Mouse (Mus musculus) erythroblast, embryonic 14.5 days (primary cell): ENCODE results near the gene Echs1. TPM values are rescaled to one million over a fixed set of nuclear protein-coding genes. Genes with fewer than 3 reads are reported as not detected.
"Not testable (repeated sequence)": the region's sequence is repeated elsewhere in the genome, so short reads cannot be mapped to it uniquely, and the experiment has no call there.

Experiments used
- H3K27me3 ChIP-seq: 2 replicates; pipeline ENCODE4 v1.6.1; 2012; ENCODE audit warnings: inconsistent platforms; ENCODE audit not compliant: control insufficient read depth
- H3K36me3 ChIP-seq: 2 replicates; pipeline ENCODE4 v1.6.1; 2012; ENCODE audit warnings: mild to moderate bottlenecking, inconsistent platforms; ENCODE audit not compliant: control insufficient read depth
- H3K4me1 ChIP-seq: 2 replicates; pipeline ENCODE4 v1.6.1; 2012; ENCODE audit warnings: inconsistent platforms; ENCODE audit not compliant: control insufficient read depth
- H3K4me3 ChIP-seq: replicated peaks from 2 replicates; pipeline ENCODE3; 2012; ENCODE audit warnings: moderate library complexity, mild to moderate bottlenecking, inconsistent platforms
- H3K9me3 ChIP-seq: 2 replicates; pipeline ENCODE4 v1.6.1; 2012; ENCODE audit warnings: low read length, inconsistent platforms, mixed read lengths; ENCODE audit not compliant: control insufficient read depth
- GATA1 ChIP-seq: IDR thresholded peaks from 2 replicates; pipeline ENCODE4 v1.6.1; 2012; ENCODE audit warnings: low read length, inconsistent platforms, mixed read lengths
- TAL1 ChIP-seq: IDR thresholded peaks from 3 replicates; pipeline ENCODE4 v1.6.1; 2012; ENCODE audit warnings: low read length, inconsistent platforms, mixed read lengths
- polyA plus RNA-seq: library from polyadenylated mRNA; stranded (reverse); fragments of >175 nt; gene quantifications from 2 replicates; pipeline ENCODE4 v1.2.3, GENCODE M21; 2012

Gene Echs1
- polyA plus RNA-seq, 1 experiment = 0.14 TPM

- H3K4me3 ChIP-seq = peak within 1 kb of the TSS; percentile 86
Observed at GRCm38 (mm10) chr7:140137135-140138020, 21.1 kb upstream of the Echs1 start, which contains the start of gene Mtg1. Mtg1 (plus strand) TSS chr7:140137564.

GRCm38 (mm10) chr7:140135106-140135770, 19.0 kb upstream of the Echs1 start:
- TF ChIP-seq TAL1 = no peak
- no peak for TF ChIP-seq GATA1
- Histone ChIP-seq H3K4me1 (peaks cover 13% of the 10 kb centered on the region), H3K9me3 (no peaks in the 10 kb centered on the region), H3K36me3 (no peaks in the 10 kb centered on the region), H3K27me3 (no peaks in the 10 kb centered on the region), H3K4me3 (no peak overlapping the region)

More at GRCm38 (mm10) chr7:140137135-140138020, 21.1 kb upstream of the Echs1 start, which contains the start of gene Mtg1:
- Histone ChIP-seq H3K9me3 (no peaks in the 10 kb centered on the region), H3K27me3 (no peaks in the 10 kb centered on the region), H3K4me1 (peaks cover 13% of the 10 kb centered on the region), H3K36me3 (no peaks in the 10 kb centered on the region)
- TF ChIP-seq TAL1 (no peak), GATA1 (no peak)

GRCm38 (mm10) chr7:140134033-140134432, 17.8 kb upstream of the Echs1 start:
- H3K36me3 ChIP-seq, H3K27me3 ChIP-seq, H3K4me3 ChIP-seq, H3K9me3 ChIP-seq: not testable (repeated sequence)
- H3K4me1 ChIP-seq = peaks cover 13% of the 10 kb centered on the region

GRCm38 (mm10) chr7:140132184-140132583, 15.9 kb upstream of the Echs1 start:
- not testable (repeated sequence) for H3K4me3 ChIP-seq, H3K36me3 ChIP-seq, H3K4me1 ChIP-seq, H3K9me3 ChIP-seq, H3K27me3 ChIP-seq

- Histone ChIP-seq H3K36me3 (no peaks in the 10 kb centered on the region; the same call in 1 of the 2 replicates), H3K27me3 (no peaks in the 10 kb centered on the region), H3K4me3 (no peak overlapping the region)
Observed at GRCm38 (mm10) chr7:140127911-140128310, 11.6 kb upstream of the Echs1 start.

GRCm38 (mm10) chr7:140126934-140127333, 10.7 kb upstream of the Echs1 start:
- Histone ChIP-seq H3K36me3 (no peaks in the 10 kb centered on the region; the same call in 1 of the 2 replicates), H3K27me3 (no peaks in the 10 kb centered on the region), H3K4me3 (no peak overlapping the region), H3K9me3 (no peaks in the 10 kb centered on the region), H3K4me1 (peaks cover 29% of the 10 kb centered on the region)
- TF ChIP-seq TAL1 (no peak), GATA1 (no peak)

More at GRCm38 (mm10) chr7:140127911-140128310, 11.6 kb upstream of the Echs1 start:
- TF ChIP-seq TAL1 (no peak), GATA1 (no peak)
- H3K4me1 ChIP-seq = peaks cover 27% of the 10 kb centered on the region
- no peaks in the 10 kb centered on the region for H3K9me3 ChIP-seq

- Histone ChIP-seq H3K27me3 (no peaks in the 10 kb centered on the region), H3K4me1 (peaks cover 31% of the 10 kb centered on the region), H3K36me3 (no peaks in the 10 kb centered on the region; the same call in 1 of the 2 replicates), H3K9me3 (no peaks in the 10 kb centered on the region), H3K4me3 (peak overlapping the region; percentile 75)
- TF ChIP-seq TAL1 (no peak), GATA1 (no peak)
Observed at GRCm38 (mm10) chr7:140126022-140126350, 9.7 kb upstream of the Echs1 start.

- peaks cover 31% of the 10 kb centered on the region for H3K4me1 ChIP-seq
- TF ChIP-seq TAL1 (no peak), GATA1 (no peak)
- no peaks in the 10 kb centered on the region for H3K27me3 ChIP-seq
- peak overlapping the region; percentile 75 for H3K4me3 ChIP-seq
- H3K9me3 ChIP-seq = no peaks in the 10 kb centered on the region
- H3K36me3 ChIP-seq = no peaks in the 10 kb centered on the region; the same call in 1 of the 2 replicates
Observed at GRCm38 (mm10) chr7:140125278-140126021, 9.2 kb upstream of the Echs1 start.

- no peak overlapping the region for H3K4me3 ChIP-seq
- H3K36me3 ChIP-seq = no peaks in the 10 kb centered on the region; the same call in 1 of the 2 replicates
- TF ChIP-seq TAL1 (no peak), GATA1 (no peak)
- no peaks in the 10 kb centered on the region for H3K27me3 ChIP-seq
- no peaks in the 10 kb centered on the region for H3K9me3 ChIP-seq
- peaks cover 31% of the 10 kb centered on the region for H3K4me1 ChIP-seq
Observed at GRCm38 (mm10) chr7:140124382-140124781, 8.1 kb upstream of the Echs1 start.
